Mouse (Mus musculus) thymus, postnatal 36 days (tissue): ENCODE measurements around the gene Uqcrq.

Experiments used
- DNase-seq, 2 experiments: peaks; one replicate each; pipeline ENCODE4 v3.0.0; 2022; ENCODE audit warnings: mixed read lengths in 2 of 2

Gene Uqcrq

DNA sequence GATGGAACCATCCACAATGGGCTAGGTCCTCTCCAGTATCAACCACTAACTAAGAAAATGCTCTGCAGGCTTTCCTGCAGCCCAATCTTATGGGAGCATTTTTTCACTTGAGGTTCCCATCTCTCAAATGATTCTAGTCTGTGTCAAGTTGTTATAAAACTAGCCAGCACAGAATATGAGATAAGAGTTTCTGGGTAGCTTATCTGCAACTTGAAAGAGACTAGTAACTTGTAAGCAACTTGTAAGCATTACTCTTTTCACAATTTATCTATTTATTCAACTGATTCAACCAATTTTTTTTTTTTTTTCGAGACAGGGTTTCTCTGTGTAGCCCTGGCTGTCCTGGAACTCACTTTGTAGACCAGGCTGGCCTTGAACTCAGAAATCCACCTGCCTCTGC, 27.0 kb downstream of the Uqcrq start:
- no peak for DNase-seq

DNA sequence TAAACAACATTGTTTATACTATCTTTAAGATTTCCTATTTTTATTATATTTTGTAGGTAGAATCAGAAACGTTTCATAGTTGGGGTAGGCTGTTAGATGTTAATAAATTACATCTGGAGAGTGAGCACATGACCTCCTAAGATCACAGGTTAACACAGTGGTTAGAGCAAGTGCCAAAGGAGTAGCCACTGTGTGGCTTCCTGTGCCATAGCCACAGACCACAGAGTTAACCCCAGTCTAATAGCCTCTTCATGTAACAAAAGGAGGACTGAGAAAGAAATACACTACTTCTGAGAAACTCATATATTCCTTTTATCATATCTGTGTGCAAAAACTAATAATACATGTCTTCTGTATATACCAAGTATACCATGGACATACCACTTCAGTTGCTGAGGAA, 36.8 kb downstream of the Uqcrq start:
- DNase-seq: no peak

DNA sequence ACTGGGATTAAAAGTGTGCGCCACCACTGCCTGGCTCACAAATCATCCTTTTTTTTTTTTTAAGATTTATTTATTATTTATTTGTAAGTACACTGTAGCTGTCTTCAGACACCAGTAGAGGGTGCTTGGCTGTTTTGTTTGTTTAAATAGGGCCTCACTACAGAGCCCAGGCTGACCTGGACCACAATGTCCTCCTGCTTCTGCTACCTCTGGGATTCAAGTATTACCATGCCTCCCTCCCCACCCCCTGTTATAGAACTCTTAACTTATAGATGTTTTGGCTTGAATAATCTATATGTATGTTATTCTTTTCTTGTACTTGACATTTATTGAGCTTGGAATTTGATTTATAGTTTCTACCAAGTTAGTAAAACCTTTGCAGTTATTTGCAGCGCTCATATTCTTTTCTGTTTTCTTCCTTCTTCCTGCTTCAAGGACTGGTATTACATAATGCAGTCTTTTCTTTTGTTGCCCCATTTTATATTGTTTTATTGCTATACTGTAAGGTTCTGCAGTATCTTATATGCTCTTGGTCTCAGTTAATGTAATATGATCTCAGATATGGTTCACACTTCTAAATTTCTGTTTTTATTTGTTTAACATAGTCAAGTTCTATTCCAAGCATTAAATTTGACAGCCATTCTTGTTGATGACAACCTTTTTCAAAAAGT, 46.7 kb downstream of the Uqcrq start:
- DNase-seq: no peak

DNA sequence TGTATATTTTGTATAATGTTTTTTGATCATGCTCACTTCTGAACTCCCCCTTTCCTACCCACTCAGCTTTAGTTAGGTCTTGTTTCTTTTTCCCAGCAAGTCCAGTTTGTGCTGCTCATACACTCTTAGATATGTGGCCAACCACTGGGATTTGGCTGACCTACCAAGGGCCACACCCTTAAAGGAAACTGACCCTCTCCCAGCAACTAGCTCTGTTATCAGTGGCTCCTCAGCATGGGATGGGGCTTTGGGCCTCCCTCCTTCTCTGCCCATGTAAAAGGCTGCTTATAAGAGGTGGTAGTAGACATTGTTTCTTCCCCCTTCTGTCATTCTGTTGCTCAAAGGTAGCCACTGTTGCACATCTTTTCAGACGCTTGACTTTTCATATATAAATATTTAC, 51.7 kb downstream of the Uqcrq start:
- DNase-seq: no peak
